Mouse (Mus musculus): ENCODE results near the gene Tango6. TPM values are rescaled to one million over a fixed set of nuclear protein-coding genes. Genes with fewer than 3 reads are reported as not detected.

Gene Tango6
- total and polyA plus RNA-seq, 3 experiments: 2.9 to 6.4 (median 4.5) TPM

- Histone ChIP-seq H3K27ac (ENCODE audit: insufficient read depth, low read depth) (no peak overlapping the region), H3K4me3 (replicated peaks in 1 of 3; ENCODE audit: low read depth in 2 of 3, low read length in 2 of 3, poor library complexity in 1 of 3) (no peak overlapping the region), H3K79me2 (replicated peaks; ENCODE audit: control insufficient read depth, extremely low read depth, insufficient read depth, poor library complexity, severe bottlenecking) (no peaks in the 10 kb centered on the region), H3K4me1 (ENCODE audit: control insufficient read depth in 1 of 2, insufficient read depth in 2 of 2) (peaks cover 12 to 22% of the 10 kb centered on the region in 2 experiments), H3K27me3 (replicated peaks) (no peaks in the 10 kb centered on the region), H3K9ac (ENCODE audit: insufficient read depth, low read depth) (no peak overlapping the region), H3K36me3 (replicated peaks in 1 of 2; ENCODE audit: control insufficient read depth in 1 of 2, insufficient read depth in 1 of 2, low read length in 1 of 2) (no peaks in the 10 kb centered on the region), H3K4me2 (ENCODE audit: insufficient read depth, low read depth, poor library complexity, severe bottlenecking) (no peak overlapping the region), H3K9me3 (replicated peaks; ENCODE audit: low read length) (no peaks in the 10 kb centered on the region)
- no peak for TF ChIP-seq POLR2AphosphoS2 (IDR thresholded peaks at IDR 0.05; ENCODE audit: low read depth, low read length)
- no peak for TF ChIP-seq PAX5 (IDR thresholded peaks at IDR 0.05; ENCODE audit: low read length)
- no peak for TF ChIP-seq E2F4 (IDR thresholded peaks at IDR 0.05; ENCODE audit: insufficient replicate concordance, low read depth, low read length)
- TF ChIP-seq MAX (IDR thresholded peaks at IDR 0.05; ENCODE audit: low read length): no peak
- no peak for TF ChIP-seq SIN3A (IDR thresholded peaks at IDR 0.05; ENCODE audit: low read length)
- TF ChIP-seq ETS1 (conservative IDR thresholded peaks at IDR 0.05; ENCODE audit: low read depth, low read length): no peak
- TF ChIP-seq TCF12 (IDR thresholded peaks at IDR 0.05; ENCODE audit: low read depth, low read length): no peak
- dilution Hi-C loops (cut with MboI; ENCODE audit: extremely low pct_ligation_motif_present, extremely low pct_unique_long_range_greater_than_20kb, low sequenced_read_pairs): no loop called here
- DNase-seq (ENCODE audit: extremely low read depth): no peak
- in situ Hi-C loops (cut with MboI; ENCODE audit: low pct_ligation_motif_present, low pct_unique_long_range_greater_than_20kb, low sequenced_read_pairs): no loop called here
Measured at GRCm38 (mm10) chr8:106799821-106800220, 117.0 kb downstream of the Tango6 start.

GRCm38 (mm10) chr8:106801261-106801660, 118.4 kb downstream of the Tango6 start:
- Histone ChIP-seq H3K79me2 (replicated peaks; ENCODE audit: control insufficient read depth, extremely low read depth, insufficient read depth, poor library complexity, severe bottlenecking) (no peaks in the 10 kb centered on the region), H3K4me2 (ENCODE audit: insufficient read depth, low read depth, poor library complexity, severe bottlenecking) (no peak overlapping the region), H3K9ac (ENCODE audit: insufficient read depth, low read depth) (no peak overlapping the region), H3K36me3 (replicated peaks in 1 of 2; ENCODE audit: control insufficient read depth in 1 of 2, insufficient read depth in 1 of 2, low read length in 1 of 2) (peaks cover 0 to 11% of the 10 kb centered on the region in 2 experiments), H3K27ac (ENCODE audit: insufficient read depth, low read depth) (no peak overlapping the region), H3K9me3 (replicated peaks; ENCODE audit: low read length) (peaks cover 5% of the 10 kb centered on the region), H3K4me3 (replicated peaks in 1 of 3; ENCODE audit: low read depth in 2 of 3, low read length in 2 of 3, poor library complexity in 1 of 3) (no peak overlapping the region), H3K4me1 (ENCODE audit: control insufficient read depth in 1 of 2, insufficient read depth in 2 of 2) (peaks cover 12 to 22% of the 10 kb centered on the region in 2 experiments), H3K27me3 (replicated peaks) (no peaks in the 10 kb centered on the region)
- TF ChIP-seq NRF1 (IDR thresholded peaks at IDR 0.05; ENCODE audit: low read depth, low read length): no peak
- no peak for TF ChIP-seq GABPA (IDR thresholded peaks at IDR 0.05; ENCODE audit: insufficient replicate concordance, low read depth, low read length)
- no peak for TF ChIP-seq POLR2A (IDR thresholded peaks at IDR 0.05; ENCODE audit: low read depth, low read length)
- TF ChIP-seq MEF2A (IDR thresholded peaks at IDR 0.05; ENCODE audit: borderline replicate concordance, low read depth, low read length): no peak
- TF ChIP-seq BHLHE40 (IDR thresholded peaks at IDR 0.05; ENCODE audit: low read depth, low read length): no peak
- no peak for TF ChIP-seq EP300 (IDR thresholded peaks at IDR 0.05; ENCODE audit: low read length)
- no peak for TF ChIP-seq IRF4 (IDR thresholded peaks at IDR 0.05; ENCODE audit: low read depth, low read length)
- no peak for TF ChIP-seq POLR2AphosphoS2 (IDR thresholded peaks at IDR 0.05; ENCODE audit: low read depth, low read length)
- in situ Hi-C loops (cut with MboI; ENCODE audit: low pct_ligation_motif_present, low pct_unique_long_range_greater_than_20kb, low sequenced_read_pairs) (no loop called here), dilution Hi-C loops (cut with MboI; ENCODE audit: extremely low pct_ligation_motif_present, extremely low pct_unique_long_range_greater_than_20kb, low sequenced_read_pairs) (no loop called here)
- DNase-seq (ENCODE audit: extremely low read depth): no peak

Data from CH12.LX (cell line).